Mouse (Mus musculus) T-helper 1 cell (primary cell): ENCODE results near the gene Upk1b.

Experiments used
- in situ Hi-C: fragments of 300-600 bp; cut with MboI, MseI; formaldehyde crosslinking; loops from one replicate; pipeline ENCODE4 v1.15.1; 2025; ENCODE audit warnings: high pct_unique_total_duplicates

The Upk1b gene

GRCm38 (mm10) chr16:38762401-38762800 lies 37.7 kb downstream of the Upk1b start:
- in situ Hi-C loops, result no loop called here

DNA sequence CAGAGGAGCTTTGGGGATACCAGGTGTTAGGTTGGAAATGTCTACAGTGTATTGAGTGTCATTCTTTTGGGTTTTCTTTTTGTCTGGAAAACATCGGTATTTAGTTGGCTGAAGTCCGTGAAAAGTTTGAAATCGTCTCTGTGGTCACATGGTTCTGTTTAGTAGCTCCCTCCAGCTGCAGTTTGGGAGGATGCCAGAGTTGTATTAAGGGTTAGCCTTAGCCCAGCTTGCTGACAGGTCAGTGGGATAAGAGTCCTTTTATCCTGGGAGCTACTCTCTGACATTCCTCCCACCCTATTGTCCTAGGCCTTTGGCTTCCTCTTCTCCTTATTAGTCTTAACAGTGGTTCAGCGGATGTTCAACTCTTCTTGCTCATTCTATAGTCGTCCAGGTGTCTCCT lies 38.2 kb downstream of the Upk1b start:
- in situ Hi-C loops, result no loop called here

DNA sequence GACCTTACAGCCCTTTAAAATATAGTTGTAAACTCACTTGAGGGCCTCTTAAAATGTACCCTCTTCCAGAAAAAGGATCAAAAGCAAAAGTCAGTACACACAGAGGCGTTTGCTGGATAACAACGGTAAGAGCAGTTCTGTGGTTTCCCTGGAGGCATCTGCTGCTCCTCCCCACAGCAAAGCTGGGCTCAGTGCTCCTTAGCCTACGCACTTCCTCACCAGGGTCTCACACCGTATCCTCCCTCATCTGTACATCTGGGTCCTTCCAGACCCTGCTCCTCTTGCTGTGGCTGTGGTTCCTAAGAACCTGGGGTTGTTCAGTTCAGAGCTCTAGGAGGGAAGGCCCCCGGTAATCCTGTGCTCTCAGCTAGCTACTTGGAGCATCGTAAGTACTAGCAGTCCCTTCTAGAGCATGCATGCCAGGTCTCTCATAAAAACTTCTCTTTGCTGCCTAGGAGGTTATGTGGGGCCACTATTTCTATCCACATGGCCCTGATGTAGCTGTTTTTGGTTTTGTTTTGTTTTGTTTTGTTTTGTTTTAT lies 39.2 kb downstream of the Upk1b start:
- in situ Hi-C loops, result no loop called here

DNA sequence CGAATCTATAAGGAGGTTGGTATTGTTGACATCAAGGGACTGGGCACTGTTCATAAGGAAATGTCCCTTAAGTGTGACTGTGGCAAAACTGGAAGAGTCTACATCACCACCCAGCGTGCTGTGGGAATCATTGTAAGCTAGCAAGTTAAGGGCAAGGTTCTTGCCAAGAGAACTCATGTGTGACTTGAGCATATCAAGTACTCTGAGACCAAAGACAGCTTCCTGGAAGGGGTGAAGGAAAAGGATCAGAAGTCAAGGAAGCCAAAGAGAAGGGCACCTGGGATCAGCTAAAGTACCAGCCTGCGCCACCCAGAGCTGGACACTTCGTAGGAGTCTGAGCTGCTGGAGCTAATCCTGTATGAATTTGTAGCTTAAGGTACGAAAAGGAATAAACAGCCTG lies 39.9 kb downstream of the Upk1b start:
- in situ Hi-C loops, result no loop called here

DNA sequence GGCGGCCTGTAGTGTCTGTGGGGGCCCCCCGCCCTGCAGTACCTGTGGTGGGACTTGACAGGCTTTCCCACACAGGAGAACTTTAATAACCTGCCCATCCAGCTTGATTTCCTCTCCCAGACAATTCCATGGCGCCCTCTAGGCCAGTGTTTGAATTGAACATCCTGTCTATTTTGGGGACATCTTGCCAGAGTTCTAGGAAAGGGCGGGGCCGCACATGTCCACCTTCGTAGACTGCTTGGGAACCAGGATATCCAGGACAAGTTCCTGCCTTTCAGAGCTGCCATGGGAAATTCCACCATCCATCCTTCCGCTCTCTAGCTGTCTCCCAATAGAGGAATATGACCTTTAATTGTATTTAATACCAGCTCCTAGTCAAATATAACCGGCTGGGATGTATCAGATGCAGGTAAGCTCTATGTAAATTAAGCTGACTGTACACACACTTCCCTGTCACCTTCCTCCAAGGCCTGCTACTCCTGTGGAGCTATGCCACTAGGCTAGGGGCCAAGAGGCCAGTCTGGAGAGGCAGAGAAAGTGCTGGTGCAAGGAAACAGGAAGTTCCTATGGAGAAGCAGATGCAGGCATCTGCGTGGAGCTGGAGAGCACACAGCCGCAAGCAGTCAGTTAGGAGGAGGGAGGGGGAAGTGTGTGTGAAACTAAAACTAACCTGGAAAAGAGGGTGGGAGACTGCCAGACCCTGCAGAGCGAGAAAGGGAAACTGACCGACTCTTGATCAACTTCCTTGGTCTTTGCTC lies 41.8 kb downstream of the Upk1b start:
- in situ Hi-C loops, result no loop called here

- in situ Hi-C loops, result no loop called here
Measured at GRCm38 (mm10) chr16:38757626-38758025, 42.5 kb downstream of the Upk1b start.

GRCm38 (mm10) chr16:38756572-38756971 lies 43.6 kb downstream of the Upk1b start:
- in situ Hi-C loops, result no loop called here

DNA sequence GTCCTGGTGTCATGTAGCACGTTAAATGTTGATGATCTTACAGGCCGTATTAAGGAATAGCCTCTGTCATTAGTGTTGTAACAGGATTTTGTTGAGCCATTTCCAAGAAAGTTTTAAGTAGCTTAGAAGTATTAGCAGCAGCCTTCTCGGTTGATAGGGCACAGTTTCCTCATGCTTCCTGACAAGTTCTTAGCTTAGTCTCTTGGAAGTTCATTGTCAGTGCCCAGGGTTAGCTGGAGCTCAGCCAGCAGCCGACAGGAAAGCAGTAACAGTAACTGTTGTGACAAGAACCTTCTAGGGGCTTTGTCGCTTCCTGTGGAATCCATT lies 44.0 kb downstream of the Upk1b start:
- in situ Hi-C loops, result no loop called here

DNA sequence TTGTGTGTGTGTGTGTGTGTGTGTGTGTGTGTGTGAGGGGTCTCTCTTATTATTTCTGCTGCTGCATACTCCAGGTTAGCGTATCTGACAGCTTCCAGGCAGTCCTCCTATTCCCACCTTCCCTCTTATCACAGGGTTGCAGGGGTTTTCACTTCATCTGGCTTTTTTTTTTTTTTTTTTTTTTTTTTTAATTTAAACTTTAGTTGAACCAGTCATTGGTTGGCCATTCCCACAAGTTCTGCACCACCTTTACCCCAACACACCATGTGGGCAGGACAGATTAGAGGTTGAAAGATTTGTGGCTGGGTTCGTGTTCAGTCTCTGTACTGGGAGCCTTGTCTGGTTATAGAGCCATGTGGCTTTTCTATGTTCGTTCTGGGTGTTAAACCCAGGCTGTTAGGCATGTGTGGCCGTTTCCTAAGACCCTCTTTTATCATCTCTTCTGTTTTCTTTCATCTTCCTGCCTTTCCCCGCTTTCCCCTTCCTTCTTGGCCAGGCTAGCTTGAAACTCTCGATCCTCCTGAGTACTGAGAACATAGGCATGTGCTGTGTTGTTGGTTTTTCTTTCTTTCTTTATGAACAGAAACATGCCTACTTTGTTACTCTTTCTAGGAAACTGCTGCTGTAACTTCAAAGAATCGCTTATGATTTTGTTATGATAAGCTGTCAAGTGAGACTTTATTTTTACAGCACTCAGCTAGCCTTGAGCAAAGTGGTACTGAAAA lies 44.5 kb downstream of the Upk1b start:
- in situ Hi-C loops, result no loop called here

DNA sequence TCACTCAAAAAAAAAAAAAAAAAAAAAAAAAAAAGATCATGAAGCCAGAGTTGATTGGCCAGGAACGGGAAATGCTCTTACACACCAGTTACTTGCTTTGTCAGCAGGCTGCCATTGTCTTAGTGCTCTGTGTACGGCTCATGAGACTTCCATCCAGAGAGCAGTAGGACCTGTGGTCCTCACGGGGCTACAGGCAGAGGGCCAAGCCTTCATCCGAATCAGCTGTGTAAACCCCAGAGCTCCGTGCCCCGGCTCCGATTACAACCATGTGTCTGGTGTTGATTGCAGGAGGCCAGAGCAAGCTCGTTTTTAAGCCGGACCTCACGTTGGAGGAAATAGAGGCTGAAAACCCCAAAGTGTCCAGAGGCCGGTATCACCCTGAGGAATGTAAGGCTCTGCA lies 46.5 kb downstream of the Upk1b start:
- in situ Hi-C loops, result no loop called here

- in situ Hi-C loops, result no loop called here
Measured at GRCm38 (mm10) chr16:38750803-38751202, 49.3 kb downstream of the Upk1b start.

GRCm38 (mm10) chr16:38743941-38744673 lies 56.0 kb downstream of the Upk1b start:
- in situ Hi-C loops, result loop anchor here (25.0 kb wide), 1 partner anchor 107 kb away; no protein-coding TSS in a partner anchor

- in situ Hi-C loops, result loop anchor here (25.0 kb wide), 1 partner anchor 105 kb away; no protein-coding TSS in a partner anchor
Measured at GRCm38 (mm10) chr16:38742659-38743131, 57.4 kb downstream of the Upk1b start.

DNA sequence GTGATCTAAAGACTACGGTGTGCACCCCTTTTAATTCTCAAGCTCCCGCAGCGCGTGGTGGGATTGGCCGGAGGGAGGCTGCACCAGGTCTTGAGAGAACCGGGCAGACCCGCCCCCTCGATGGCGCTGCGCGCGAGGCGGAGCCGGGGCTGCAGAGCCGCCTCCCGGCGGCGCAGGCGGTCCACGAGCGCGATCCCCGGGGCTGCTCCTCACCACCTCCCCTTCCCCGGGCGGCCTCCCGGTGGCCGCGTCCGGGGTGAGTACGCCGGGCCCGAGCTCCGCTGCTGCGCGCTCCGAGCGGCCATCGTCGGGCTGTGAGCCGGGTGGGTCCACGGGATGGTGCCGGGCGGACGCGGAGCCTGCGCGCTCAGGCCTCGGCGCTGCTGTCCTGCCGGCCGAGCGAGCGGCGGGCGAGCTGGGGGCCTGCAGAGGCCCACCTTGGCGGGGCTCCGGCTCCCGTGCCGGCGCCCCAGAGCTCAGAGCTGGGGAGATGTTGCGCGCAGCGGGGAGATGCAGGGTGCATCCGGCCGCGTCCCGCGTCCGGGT lies 57.9 kb downstream of the Upk1b start, which contains the start of gene B4galt4:
Gene B4galt4, plus strand, starts transcription at position 152 of the 546 bp plus-strand sequence.
- in situ Hi-C loops, result loop anchor here (25.0 kb wide), 1 partner anchor 105 kb away; no protein-coding TSS in a partner anchor

DNA sequence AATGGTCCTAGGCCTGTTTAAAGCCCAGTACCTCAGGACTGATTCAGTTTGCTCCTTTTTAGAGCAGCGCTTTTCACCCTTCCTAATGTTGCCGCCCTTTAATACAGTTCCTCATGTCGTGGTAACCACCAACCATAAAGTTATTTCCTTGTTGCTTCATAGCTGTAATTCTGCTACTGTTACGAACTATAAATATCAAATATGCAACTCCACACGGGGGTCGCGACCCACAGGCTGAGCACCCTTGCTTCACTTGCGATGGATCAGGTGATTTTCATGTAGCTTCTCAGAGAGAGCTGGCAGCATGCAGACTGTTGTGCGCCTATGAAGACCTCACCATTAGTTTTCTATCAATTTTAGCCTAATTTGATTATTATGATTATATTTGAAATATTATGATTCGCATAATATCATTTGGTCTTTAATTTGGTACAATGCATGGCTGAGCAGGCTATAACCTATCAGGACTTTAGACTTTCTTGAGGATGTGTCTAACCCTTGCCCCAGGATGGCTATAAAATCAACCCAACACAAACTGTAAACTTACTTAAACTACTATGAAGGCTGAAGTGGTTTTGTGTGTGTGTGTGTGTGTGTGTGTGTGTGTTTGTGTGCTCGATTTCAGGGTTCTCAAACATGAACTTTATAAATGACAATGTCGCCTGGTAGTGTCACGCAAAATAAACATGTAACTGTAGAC lies 58.8 kb downstream of the Upk1b start:
- in situ Hi-C loops, result loop anchor here (25.0 kb wide), 1 partner anchor 104 kb away; no protein-coding TSS in a partner anchor

GRCm38 (mm10) chr16:38730921-38731320 lies 69.2 kb downstream of the Upk1b start:
- in situ Hi-C loops, result loop anchor here (25.0 kb wide), 1 partner anchor 94 kb away; no protein-coding TSS in a partner anchor

DNA sequence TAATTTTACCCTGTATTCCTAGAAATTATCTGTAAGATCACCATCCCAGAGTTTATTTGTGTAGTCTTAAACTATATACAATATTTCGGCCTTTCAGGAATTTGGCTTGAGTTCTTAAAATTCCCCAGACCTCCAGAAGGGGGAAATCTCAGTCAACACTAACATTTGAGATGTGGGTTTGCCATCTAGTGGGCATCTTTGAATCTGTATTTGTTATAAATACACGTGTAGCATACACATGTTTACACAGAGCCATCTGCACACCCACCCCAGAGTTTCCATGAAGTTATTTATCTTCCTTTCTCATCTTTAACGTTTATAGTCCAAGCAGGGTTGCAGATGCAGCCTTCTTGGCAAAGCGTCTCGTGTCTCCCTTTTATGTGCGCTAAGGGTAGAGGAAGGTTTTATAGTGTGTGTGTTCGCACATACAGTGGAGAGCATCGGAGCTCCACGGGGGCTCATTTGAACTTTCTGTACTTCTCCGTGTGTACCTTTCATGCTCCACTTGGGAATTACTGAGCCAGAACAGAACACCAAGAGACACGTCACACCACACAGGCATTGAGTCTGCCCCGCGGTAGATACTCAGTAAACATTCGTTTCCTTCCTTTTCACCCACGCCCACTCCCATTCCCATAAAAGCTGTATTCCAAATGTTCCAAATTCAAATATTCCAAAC lies 70.4 kb downstream of the Upk1b start:
- in situ Hi-C loops, result loop anchor here (25.0 kb wide), 1 partner anchor 92 kb away; no protein-coding TSS in a partner anchor

DNA sequence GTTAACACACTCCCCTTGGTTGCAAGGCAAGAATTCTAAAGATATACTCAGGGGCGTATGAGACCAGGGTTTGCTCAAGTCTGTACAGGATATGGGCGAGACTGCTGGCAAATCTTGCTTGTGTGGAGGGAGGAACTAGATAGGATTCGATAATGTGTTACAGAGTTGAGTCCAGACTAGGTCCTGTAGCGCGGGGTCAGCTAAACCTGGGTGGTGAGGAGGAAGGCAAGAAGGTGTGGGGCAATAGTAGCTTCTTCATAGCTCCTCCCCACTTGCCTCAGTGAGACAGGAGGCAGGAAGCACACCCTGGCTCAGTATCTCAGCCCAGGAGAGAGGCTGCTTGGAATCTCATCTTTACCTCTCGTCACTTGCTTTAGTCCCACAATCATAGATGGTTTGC lies 71.0 kb downstream of the Upk1b start:
- in situ Hi-C loops, result loop anchor here (25.0 kb wide), 1 partner anchor 92 kb away; no protein-coding TSS in a partner anchor

DNA sequence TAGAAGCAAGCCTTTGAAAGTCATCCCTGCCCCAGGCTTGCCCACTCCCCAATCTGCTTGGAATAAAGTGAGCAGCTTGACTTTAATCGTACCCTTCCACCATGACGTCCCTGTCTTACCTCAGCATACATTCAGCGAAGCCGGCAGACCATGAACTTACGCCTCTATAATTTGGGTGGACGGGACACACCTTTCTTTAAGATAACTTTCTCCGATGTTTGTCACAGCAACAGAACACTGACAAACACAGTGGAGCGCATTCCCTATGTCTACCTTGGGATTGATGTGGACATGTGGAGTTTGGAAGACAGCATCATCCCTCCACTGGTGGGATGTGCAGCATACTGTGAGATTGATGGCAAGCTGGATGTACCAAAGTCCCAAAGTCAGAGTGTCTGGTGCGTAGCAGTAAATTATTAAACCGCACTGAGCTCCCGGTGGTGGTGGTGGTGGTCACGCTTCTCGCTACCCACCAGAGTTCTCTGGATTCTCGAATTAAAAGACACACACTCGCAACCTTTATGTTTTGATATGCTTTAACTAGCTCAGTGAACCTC lies 71.5 kb downstream of the Upk1b start:
- in situ Hi-C loops, result loop anchor here (25.0 kb wide), 1 partner anchor 91 kb away; no protein-coding TSS in a partner anchor

DNA sequence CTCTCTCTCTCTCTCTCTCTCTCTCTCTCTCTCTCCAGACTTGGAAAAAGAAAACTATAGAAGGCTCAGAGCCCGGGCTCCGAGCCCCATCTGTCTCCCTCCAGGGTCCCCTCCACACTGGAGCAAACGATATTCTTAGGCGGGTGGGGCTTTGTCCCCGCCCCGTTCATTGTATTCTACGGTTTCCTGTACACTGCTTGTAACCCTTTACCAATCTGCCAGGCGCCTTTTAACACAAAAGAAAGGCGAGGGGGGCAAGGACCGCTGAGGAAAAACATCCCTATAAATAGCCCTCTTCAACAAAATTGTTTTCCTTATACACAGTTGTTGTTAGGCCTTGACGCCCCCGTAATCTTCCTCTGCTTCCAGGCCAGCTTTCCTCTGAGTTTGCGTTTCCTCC lies 75.2 kb downstream of the Upk1b start:
- in situ Hi-C loops, result loop anchor here (25.0 kb wide), 1 partner anchor 88 kb away; no protein-coding TSS in a partner anchor
